Mouse (Mus musculus) R1 (cell line): ENCODE measurements at regions not wholly inside any gene's neighbourhood (a gene's known extent, or its start where the extent isn't known, plus 50 kb on each side); places are given as distances from the start of the nearest gene placed in this dataset.
A peak's percentile ranks its signal among the peaks of the same experiment; 100 is the strongest.

Experiments used
- DNase-seq: peaks from one replicate; pipeline ENCODE4 v3.0.0-alpha.2; 2018; ENCODE audit warnings: low read depth, low spot score

GRCm38 (mm10) chrX:11653336-11653735 is 325.7 kb downstream of the H2al1j start:
- DNase-seq, result no peak

- no peak for DNase-seq
Measured at GRCm38 (mm10) chrX:11654976-11655375, 327.4 kb downstream of the H2al1j start.

- no peak for DNase-seq
Measured at GRCm38 (mm10) chrX:11655466-11655865, 327.8 kb downstream of the H2al1j start.

- no peak for DNase-seq
Measured at GRCm38 (mm10) chrX:11657606-11658254, 330.1 kb downstream of the H2al1j start.

GRCm38 (mm10) chrX:11663187-11663829 is 335.7 kb downstream of the H2al1j start:
- DNase-seq, result no peak

GRCm38 (mm10) chrX:11664330-11665061 is 336.9 kb downstream of the H2al1j start:
- peak; percentile 45 for DNase-seq

GRCm38 (mm10) chrX:11665077-11665974 is 337.7 kb downstream of the H2al1j start:
- no peak for DNase-seq

GRCm38 (mm10) chrX:11666517-11666916 is 338.9 kb downstream of the H2al1j start:
- no peak for DNase-seq

GRCm38 (mm10) chrX:11671805-11672204 is 344.2 kb downstream of the H2al1j start:
- DNase-seq, result no peak

- DNase-seq, result no peak
Measured at GRCm38 (mm10) chrX:11678086-11678485, 350.5 kb downstream of the H2al1j start.

- DNase-seq, result no peak
Measured at GRCm38 (mm10) chrX:11681274-11681673, 353.7 kb downstream of the H2al1j start.

- DNase-seq, result peak; percentile 2
Measured at GRCm38 (mm10) chrX:11689989-11690405, 362.4 kb downstream of the H2al1j start.

GRCm38 (mm10) chrX:11690446-11690845 is 362.8 kb downstream of the H2al1j start:
- DNase-seq, result no peak

GRCm38 (mm10) chrX:11691019-11691418 is 363.4 kb downstream of the H2al1j start:
- no peak for DNase-seq

- DNase-seq, result no peak
Measured at GRCm38 (mm10) chrX:11696565-11696964, 368.9 kb downstream of the H2al1j start.

- DNase-seq, result no peak
Measured at GRCm38 (mm10) chrX:11701095-11701494, 373.5 kb downstream of the H2al1j start.

GRCm38 (mm10) chrX:11705851-11706557 is 378.4 kb downstream of the H2al1j start:
- DNase-seq, result no peak

GRCm38 (mm10) chrX:11707330-11707729 is 379.7 kb downstream of the H2al1j start:
- DNase-seq, result no peak

- DNase-seq, result no peak
Measured at GRCm38 (mm10) chrX:11708325-11708724, 380.7 kb downstream of the H2al1j start.

GRCm38 (mm10) chrX:11709326-11709725 is 381.7 kb downstream of the H2al1j start:
- no peak for DNase-seq

GRCm38 (mm10) chrX:11713423-11713822 is 385.8 kb downstream of the H2al1j start:
- DNase-seq, result no peak
